Comparison of ENCODE assay signal across 23 mouse cellular contexts in genomic region chr7:48891029-48891428, GRCm38 (mm10). TPM values are rescaled to one million over a fixed set of nuclear protein-coding genes. Genes with fewer than 3 reads are reported as not detected.
DNase-seq lines count a peak whose midpoint lies in the region; ATAC-seq lines count a peak whose summit lies in the region.
"Had no signal": no experiment of that assay in that cellular context is flagged by ENCODE, and none has a peak within 500 bp of the region (broad histone marks: within the 10 kb centered on the region; RNA-seq: fewer than 3 reads in every experiment).

No protein-coding gene starts in this region.

- WGBS in forebrain, embryonic 12.5 days: 30% methylated on average over 5 of the region's 5 CpGs
- 59% methylated on average over 5 of the region's 5 CpGs for WGBS in forebrain, embryonic 10.5 days
- WGBS in neural tube, embryonic 11.5 days: 63% methylated on average over 5 of the region's 5 CpGs
- WGBS in neural tube, embryonic 15.5 days: 40% methylated on average over 5 of the region's 5 CpGs
- WGBS in midbrain, embryonic 11.5 days: 48% methylated on average over 5 of the region's 5 CpGs

- H3K4me3 ChIP-seq in forebrain, embryonic 12.5 days (replicated peaks): no peak overlapping the region
- H3K4me3 ChIP-seq in forebrain, embryonic 10.5 days: no peak overlapping the region
- no peak overlapping the region for H3K4me3 ChIP-seq in neural tube, embryonic 11.5 days (ENCODE audit: low read depth, low read length)
- no peak overlapping the region for H3K4me3 ChIP-seq in neural tube, embryonic 15.5 days (replicated peaks)
- H3K4me3 ChIP-seq in midbrain, embryonic 11.5 days (ENCODE audit: low read depth, low read length): no peak overlapping the region
- H3K4me3 ChIP-seq: heart, embryonic 15.5 days; intestine, embryonic 15.5 days; kidney, embryonic 15.5 days; limb, embryonic 10.5 days had no signal

- no peaks in the 10 kb centered on the region for H3K36me3 ChIP-seq in forebrain, embryonic 12.5 days (replicated peaks)
- H3K36me3 ChIP-seq in forebrain, embryonic 10.5 days (replicated peaks): no peaks in the 10 kb centered on the region
- H3K36me3 ChIP-seq in neural tube, embryonic 11.5 days (ENCODE audit: control insufficient read depth, insufficient read depth, low read length): no peaks in the 10 kb centered on the region
- H3K36me3 ChIP-seq in neural tube, embryonic 15.5 days: no peaks in the 10 kb centered on the region
- H3K36me3 ChIP-seq in midbrain, embryonic 11.5 days (ENCODE audit: control insufficient read depth, insufficient read depth, low read length): no peaks in the 10 kb centered on the region
- H3K36me3 ChIP-seq: heart, embryonic 15.5 days; intestine, embryonic 15.5 days; kidney, embryonic 15.5 days; limb, embryonic 10.5 days had no signal

- DNase-seq in forebrain, embryonic 10.5 days (ENCODE audit: extremely low spot score, low spot score): no peak
- DNase-seq in neural tube, embryonic 11.5 days (ENCODE audit: low spot score): no peak
- no peak for DNase-seq in midbrain, embryonic 11.5 days (ENCODE audit: low spot score, missing footprints)
- no peak for DNase-seq in thymus, postnatal 0 days (ENCODE audit: low spot score)
- DNase-seq in layer of hippocampus, postnatal 25 days (ENCODE audit: extremely low spot score in 1 of 2, low spot score in 1 of 2): no peak
- DNase-seq: adrenal gland, postnatal 25 days; cerebellum, adult 11-12 months; cerebellum, postnatal 14 days; embryo, embryonic 11 days; heart, adult 18-20 months; heart, postnatal 4 days; kidney, postnatal 4 days; layer of hippocampus, adult 9-11 months; liver, postnatal 0 days; lung, postnatal 10 days; thymus, postnatal 25 days had no signal

- no peak overlapping the region for H3K4me2 ChIP-seq in forebrain, embryonic 12.5 days
- no peak overlapping the region for H3K4me2 ChIP-seq in neural tube, embryonic 11.5 days (ENCODE audit: low read depth)
- no peak overlapping the region for H3K4me2 ChIP-seq in neural tube, embryonic 15.5 days
- no peak overlapping the region for H3K4me2 ChIP-seq in midbrain, embryonic 11.5 days
- H3K4me2 ChIP-seq: heart, embryonic 15.5 days; intestine, embryonic 15.5 days; kidney, embryonic 15.5 days had no signal

- ATAC-seq in forebrain, embryonic 12.5 days (ENCODE audit: low FRiP score): peak; percentile 62; the same call in 1 of the 2 replicates
- ATAC-seq in neural tube, embryonic 11.5 days (ENCODE audit: insufficient read depth, low FRiP score, low TSS enrichment): peak; percentile 56
- ATAC-seq in neural tube, embryonic 15.5 days (ENCODE audit: low FRiP score): no peak
- ATAC-seq in midbrain, embryonic 11.5 days (ENCODE audit: low FRiP score): peak; percentile 64; the same call in 1 of the 2 replicates
- ATAC-seq: liver, postnatal 0 days had no signal

- H3K27ac ChIP-seq in forebrain, embryonic 12.5 days: no peak overlapping the region
- no peak overlapping the region for H3K27ac ChIP-seq in forebrain, embryonic 10.5 days
- no peak overlapping the region for H3K27ac ChIP-seq in neural tube, embryonic 11.5 days (ENCODE audit: low read depth, low read length)
- no peak overlapping the region for H3K27ac ChIP-seq in neural tube, embryonic 15.5 days (replicated peaks)
- no peak overlapping the region; the same call in 1 of the 2 replicates for H3K27ac ChIP-seq in midbrain, embryonic 11.5 days (ENCODE audit: low read depth, low read length)
- H3K27ac ChIP-seq: heart, embryonic 15.5 days; intestine, embryonic 15.5 days; kidney, embryonic 15.5 days; limb, embryonic 10.5 days had no signal

- peaks cover 59% of the 10 kb centered on the region for H3K27me3 ChIP-seq in forebrain, embryonic 12.5 days
- peaks cover 87% of the 10 kb centered on the region for H3K27me3 ChIP-seq in forebrain, embryonic 10.5 days (ENCODE audit: poor library complexity, severe bottlenecking)
- no peaks in the 10 kb centered on the region for H3K27me3 ChIP-seq in neural tube, embryonic 11.5 days (ENCODE audit: control insufficient read depth, insufficient read depth, low read length)
- H3K27me3 ChIP-seq in neural tube, embryonic 15.5 days (replicated peaks): peaks cover 10% of the 10 kb centered on the region; the same call in 1 of the 2 replicates
- peaks cover 6% of the 10 kb centered on the region; the same call in 1 of the 2 replicates for H3K27me3 ChIP-seq in midbrain, embryonic 11.5 days (ENCODE audit: control insufficient read depth, insufficient read depth, low read length)
- H3K27me3 ChIP-seq: heart, embryonic 15.5 days; intestine, embryonic 15.5 days; kidney, embryonic 15.5 days had no signal

- peaks cover 21% of the 10 kb centered on the region for H3K4me1 ChIP-seq in forebrain, embryonic 12.5 days
- H3K4me1 ChIP-seq in forebrain, embryonic 10.5 days: peaks cover 33% of the 10 kb centered on the region
- peaks cover 3% of the 10 kb centered on the region; the same call in 1 of the 2 replicates for H3K4me1 ChIP-seq in neural tube, embryonic 11.5 days (ENCODE audit: control insufficient read depth, insufficient read depth, low read length)
- H3K4me1 ChIP-seq in neural tube, embryonic 15.5 days: peaks cover 9% of the 10 kb centered on the region; the same call in 1 of the 2 replicates
- peaks cover 22% of the 10 kb centered on the region for H3K4me1 ChIP-seq in midbrain, embryonic 11.5 days (ENCODE audit: control insufficient read depth, insufficient read depth, low read length)
- H3K4me1 ChIP-seq: intestine, embryonic 15.5 days had no signal

- no peaks in the 10 kb centered on the region for H3K9me3 ChIP-seq in forebrain, embryonic 12.5 days
- no peaks in the 10 kb centered on the region for H3K9me3 ChIP-seq in forebrain, embryonic 10.5 days
- H3K9me3 ChIP-seq in neural tube, embryonic 11.5 days (ENCODE audit: control insufficient read depth, low read length): no peaks in the 10 kb centered on the region
- no peaks in the 10 kb centered on the region for H3K9me3 ChIP-seq in neural tube, embryonic 15.5 days (replicated peaks)
- no peaks in the 10 kb centered on the region for H3K9me3 ChIP-seq in midbrain, embryonic 11.5 days (ENCODE audit: control insufficient read depth, low read length)
- H3K9me3 ChIP-seq: heart, embryonic 15.5 days; intestine, embryonic 15.5 days; kidney, embryonic 15.5 days; limb, embryonic 10.5 days had no signal

- H3K9ac ChIP-seq in forebrain, embryonic 12.5 days: no peak overlapping the region
- H3K9ac ChIP-seq in neural tube, embryonic 11.5 days (ENCODE audit: low read length): no peak overlapping the region
- no peak overlapping the region for H3K9ac ChIP-seq in neural tube, embryonic 15.5 days (replicated peaks)
- no peak overlapping the region for H3K9ac ChIP-seq in midbrain, embryonic 11.5 days (ENCODE audit: low read length)
- H3K9ac ChIP-seq: heart, embryonic 15.5 days; intestine, embryonic 15.5 days; kidney, embryonic 15.5 days; liver, postnatal 0 days had no signal

RNA-seq across cellular contexts. Expression of gene E2f8, which starts 9.6 kb away (rescaled TPM):
- 19.1 and 20.9 TPM in 2 replicates for polyA plus RNA-seq in forebrain, embryonic 12.5 days (2016; fragmentation: Nextera tagmentation; extraction: Ambion mirVana)
- polyA plus RNA-seq in forebrain, embryonic 10.5 days (2016; fragmentation: Nextera tagmentation; extraction: Ambion mirVana): 19.3 and 19.5 TPM in 2 replicates
- 16.2 and 16.5 TPM in 2 replicates for polyA plus RNA-seq in neural tube, embryonic 11.5 days (2014; fragmentation: Nextera tagmentation; extraction: Ambion mirVana)
- polyA plus RNA-seq in neural tube, embryonic 15.5 days (2015; fragmentation: Nextera tagmentation; extraction: Ambion mirVana): 2.3 and 7.0 TPM in 2 replicates
- polyA plus RNA-seq in midbrain, embryonic 11.5 days (2014; fragmentation: Nextera tagmentation; extraction: Ambion mirVana): 14.5 and 15.5 TPM in 2 replicates
- polyA plus RNA-seq in thymus, postnatal 0 days (2015; fragmentation: Nextera tagmentation; extraction: Ambion mirVana): 14.3 and 15.0 TPM in 2 replicates
- total RNA-seq in layer of hippocampus, postnatal 25 days (2021): under 1 TPM; 0.59 TPM

RNA-seq across cellular contexts. Expression of gene Nav2, which starts 17.5 kb away (rescaled TPM):
- 8.1 and 10.9 TPM in 2 replicates for polyA plus RNA-seq in forebrain, embryonic 12.5 days (2016; fragmentation: Nextera tagmentation; extraction: Ambion mirVana)
- polyA plus RNA-seq in forebrain, embryonic 10.5 days (2016; fragmentation: Nextera tagmentation; extraction: Ambion mirVana): 4.5 and 6.1 TPM in 2 replicates
- 15.9 and 19.2 TPM in 2 replicates for polyA plus RNA-seq in neural tube, embryonic 11.5 days (2014; fragmentation: Nextera tagmentation; extraction: Ambion mirVana)
- polyA plus RNA-seq in neural tube, embryonic 15.5 days (2015; fragmentation: Nextera tagmentation; extraction: Ambion mirVana): 27.6 and 31.3 TPM in 2 replicates
- polyA plus RNA-seq in midbrain, embryonic 11.5 days (2014; fragmentation: Nextera tagmentation; extraction: Ambion mirVana): 15.9 and 17.4 TPM in 2 replicates
- 16.3 and 26.8 TPM in 2 replicates for polyA plus RNA-seq in thymus, postnatal 0 days (2015; fragmentation: Nextera tagmentation; extraction: Ambion mirVana)
- 100 to 1,000 TPM in 1 of 2 experiments, 10 to 100 TPM in 1; 56.4 to 101 TPM for total RNA-seq in layer of hippocampus, postnatal 25 days (2021)

RNA-seq across cellular contexts. Expression of gene Csrp3, which starts 43.2 kb away (rescaled TPM):
- polyA plus RNA-seq in forebrain, embryonic 12.5 days (2016; fragmentation: Nextera tagmentation; extraction: Ambion mirVana): 0.37 and 0.38 TPM in 2 replicates
- 0.31 TPM in 1 of 2 replicates, not detected in the other for polyA plus RNA-seq in forebrain, embryonic 10.5 days (2016; fragmentation: Nextera tagmentation; extraction: Ambion mirVana)
- polyA plus RNA-seq in neural tube, embryonic 11.5 days (2014; fragmentation: Nextera tagmentation; extraction: Ambion mirVana): 1.4 and 2.4 TPM in 2 replicates
- polyA plus RNA-seq in neural tube, embryonic 15.5 days (2015; fragmentation: Nextera tagmentation; extraction: Ambion mirVana): 6.1 and 10.0 TPM in 2 replicates
- 0.19 TPM in 1 of 2 replicates, not detected in the other for polyA plus RNA-seq in midbrain, embryonic 11.5 days (2014; fragmentation: Nextera tagmentation; extraction: Ambion mirVana)
- polyA plus RNA-seq in thymus, postnatal 0 days (2015; fragmentation: Nextera tagmentation; extraction: Ambion mirVana): 0.27 and 0.59 TPM in 2 replicates
- total RNA-seq in layer of hippocampus, postnatal 25 days (2021): not detected
- total RNA-seq: adrenal gland, postnatal 25 days had no signal
- polyA plus RNA-seq: frontal cortex, adult 2 months had no signal
